Mouse (Mus musculus): ENCODE results near the gene Acat2.
"Not testable (repeated sequence)": the region's sequence is repeated elsewhere in the genome, so short reads cannot be mapped to it uniquely, and the experiment has no call there.

The Acat2 gene

GRCm38 (mm10) chr17:12906436-12906835, 54.1 kb downstream of the Acat2 start:
- no peak for DNase-seq (ENCODE audit: low spot score)

GRCm38 (mm10) chr17:12905810-12906209, 54.7 kb downstream of the Acat2 start:
- no peak for DNase-seq (ENCODE audit: low spot score)

GRCm38 (mm10) chr17:12904349-12904748, 56.2 kb downstream of the Acat2 start:
- no peak for DNase-seq (ENCODE audit: low spot score)

- DNase-seq (ENCODE audit: low spot score) = no peak
Measured at GRCm38 (mm10) chr17:12903372-12904333, 56.9 kb downstream of the Acat2 start.

GRCm38 (mm10) chr17:12902291-12902690, 58.3 kb downstream of the Acat2 start:
- no peak for DNase-seq (ENCODE audit: low spot score)

- DNase-seq (ENCODE audit: low spot score) = not testable (repeated sequence)
Measured at GRCm38 (mm10) chr17:12898607-12899006, 61.9 kb downstream of the Acat2 start.

GRCm38 (mm10) chr17:12897674-12898073, 62.9 kb downstream of the Acat2 start:
- DNase-seq (ENCODE audit: low spot score) = no peak

Measured in urinary bladder, postnatal 10 days (tissue).